Mouse (Mus musculus) erythroid progenitor cell, adult 5-6 weeks (primary cell): ENCODE results near the gene Gtpbp1. TPM values are rescaled to one million over a fixed set of nuclear protein-coding genes. Genes with fewer than 3 reads are reported as not detected.

Experiments used
- ATAC-seq: replicated peaks from 2 replicates; pipeline ENCODE4 v1.8.0; 2016; ENCODE audit warnings: moderate number of reproducible peaks, mild to moderate bottlenecking, moderate TSS enrichment, inconsistent platforms; ENCODE audit not compliant: poor library complexity, low FRiP score, severe bottlenecking
- total RNA-seq, 2 experiments: library from RNA; stranded (forward) in 1 of 2; stranded (reverse) in 1 of 2; fragments of 150-400 nt in 1 of 2; fragments of 186-747, 209-891 nt in 1 of 2; gene quantifications; 2 replicates each; pipeline versions ENCODE4 v1.2.3 to v1.2.4; 2015 to 2017; ENCODE audit warnings: low replicate concordance in 2 of 2

The Gtpbp1 gene
- total RNA-seq, 2 experiments from 2014 or later: 43.6 to 64.1 TPM

DNA sequence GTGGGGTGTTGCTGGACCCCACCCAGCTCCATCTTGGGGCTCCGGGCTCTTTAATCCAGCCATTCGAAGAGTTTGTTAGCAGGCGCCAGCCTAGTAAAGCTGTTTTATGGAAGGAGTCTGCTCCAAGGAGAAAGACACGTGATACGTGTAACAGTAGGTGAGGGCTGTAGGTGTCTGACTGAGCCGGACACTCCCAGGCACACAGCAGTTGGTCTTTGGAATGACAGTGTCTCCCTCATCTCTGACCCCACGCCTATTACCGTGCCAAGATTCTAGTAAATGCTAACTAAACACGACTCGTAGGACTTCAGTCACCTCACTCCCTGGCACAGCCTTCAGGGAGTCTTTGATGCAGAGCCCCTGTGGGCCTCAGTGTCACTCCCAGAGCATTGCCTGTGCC lies 54.7 kb downstream of the Gtpbp1 start:
- ATAC-seq: no peak

DNA sequence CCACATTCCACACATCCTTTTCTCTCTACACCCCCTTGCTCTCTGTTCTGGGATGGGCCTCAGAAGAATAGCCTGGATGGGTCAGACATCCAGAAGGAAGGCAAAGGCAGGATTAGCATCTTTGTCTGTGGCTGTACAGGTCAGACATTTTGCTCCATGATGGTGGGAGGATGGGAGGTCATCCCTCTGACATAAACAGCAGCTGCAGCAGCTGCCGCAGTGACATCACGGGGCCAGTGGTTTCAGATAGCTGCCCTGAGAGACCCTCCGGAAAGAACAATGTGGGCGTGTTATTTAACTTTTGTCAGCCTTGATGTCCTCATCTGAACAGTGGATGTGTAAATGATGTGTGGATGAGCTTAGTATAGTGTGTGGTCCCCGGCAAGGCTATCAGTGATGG lies 55.2 kb downstream of the Gtpbp1 start:
- ATAC-seq: no peak

- peak; percentile 75 for ATAC-seq
Measured at GRCm38 (mm10) chr15:79747998-79748397, 57.4 kb downstream of the Gtpbp1 start.

DNA sequence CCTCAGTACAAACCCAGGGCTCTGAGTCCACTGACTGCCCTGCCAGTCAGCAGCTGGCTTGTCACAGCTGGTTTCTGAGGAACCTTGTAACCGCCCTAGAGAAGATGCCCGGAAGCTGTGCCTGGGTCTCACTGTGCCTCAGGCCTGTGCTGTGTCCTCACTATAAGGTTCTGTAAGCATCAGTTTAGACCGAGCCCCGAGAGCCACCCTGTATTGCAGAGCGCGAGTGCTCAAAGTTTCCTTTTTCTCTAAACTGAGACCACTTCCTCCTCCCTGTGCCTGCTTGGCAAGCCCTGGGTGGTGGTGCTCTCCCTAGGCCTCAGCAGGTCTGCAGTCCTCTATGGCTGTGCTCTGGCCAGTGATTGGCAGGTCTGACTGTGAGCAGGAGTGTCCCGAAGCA lies 58.5 kb downstream of the Gtpbp1 start:
- no peak for ATAC-seq

DNA sequence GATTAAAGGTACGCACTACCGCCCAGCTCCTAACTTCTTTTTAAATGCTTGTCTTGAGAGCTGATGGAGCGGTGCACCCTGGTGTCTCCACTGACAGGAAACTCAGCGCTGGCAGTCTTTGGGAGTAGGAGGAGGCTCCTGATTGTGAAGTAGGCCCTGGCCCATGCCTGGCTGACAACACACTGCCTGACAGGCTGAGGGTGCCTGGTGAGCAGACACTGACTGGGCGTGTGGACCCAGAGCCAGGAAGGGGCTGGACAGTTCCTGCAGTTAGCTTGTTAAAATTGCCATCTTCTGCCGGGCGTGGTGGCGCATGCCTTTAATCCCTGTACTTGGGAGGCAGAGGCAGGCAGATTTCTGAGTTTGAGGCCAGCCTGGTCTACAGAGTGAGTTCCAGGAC lies 59.6 kb downstream of the Gtpbp1 start:
- ATAC-seq: no peak

GRCm38 (mm10) chr15:79751772-79752171 lies 61.1 kb downstream of the Gtpbp1 start:
- no peak for ATAC-seq

- peak; percentile 72 for ATAC-seq
Measured at GRCm38 (mm10) chr15:79752742-79753419, 62.2 kb downstream of the Gtpbp1 start.

- no peak for ATAC-seq
Measured at GRCm38 (mm10) chr15:79753420-79753752, 62.7 kb downstream of the Gtpbp1 start.

DNA sequence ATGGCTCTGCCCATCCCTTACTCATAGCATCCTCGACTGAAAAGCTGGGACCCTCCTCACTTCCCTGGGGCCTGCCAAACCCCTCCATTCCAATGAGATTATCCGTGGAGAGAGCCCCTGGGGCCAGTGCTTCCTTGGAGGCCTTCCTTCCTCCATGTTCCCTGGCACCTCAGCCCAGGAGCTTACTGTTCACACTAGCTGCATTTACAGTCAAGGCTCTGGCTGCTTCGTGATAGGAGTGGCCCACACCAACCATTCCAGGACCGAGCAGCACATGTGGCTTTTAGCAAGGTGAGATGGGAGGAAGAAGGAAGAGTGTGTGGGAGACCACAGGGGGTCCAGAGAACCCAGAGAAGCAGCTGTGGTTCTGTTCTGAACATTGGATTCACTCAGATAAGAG lies 63.2 kb downstream of the Gtpbp1 start:
- ATAC-seq: no peak

DNA sequence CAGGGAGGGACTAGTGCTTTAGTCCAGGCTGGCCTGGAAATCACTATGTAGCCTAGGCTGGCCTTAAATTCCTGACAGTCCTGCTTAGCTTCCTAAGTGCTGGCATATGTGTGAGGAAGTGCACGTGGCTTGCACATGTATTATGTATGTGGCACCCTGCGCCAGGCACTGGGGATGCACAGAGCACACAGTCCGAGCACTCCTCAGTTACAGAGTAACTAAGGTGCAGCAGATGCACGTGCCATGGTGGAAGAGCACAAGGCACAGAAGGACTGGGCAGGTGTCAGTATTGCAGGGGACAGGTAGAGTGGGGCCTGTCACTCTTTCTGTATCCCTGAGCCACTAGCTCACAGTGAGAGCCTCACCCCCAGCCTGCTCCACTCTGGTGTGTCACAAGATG lies 64.5 kb downstream of the Gtpbp1 start:
- ATAC-seq: no peak

- no peak for ATAC-seq
Measured at GRCm38 (mm10) chr15:79755977-79756625, 65.5 kb downstream of the Gtpbp1 start.

- ATAC-seq: no peak
Measured at GRCm38 (mm10) chr15:79757118-79757517, 66.5 kb downstream of the Gtpbp1 start.

DNA sequence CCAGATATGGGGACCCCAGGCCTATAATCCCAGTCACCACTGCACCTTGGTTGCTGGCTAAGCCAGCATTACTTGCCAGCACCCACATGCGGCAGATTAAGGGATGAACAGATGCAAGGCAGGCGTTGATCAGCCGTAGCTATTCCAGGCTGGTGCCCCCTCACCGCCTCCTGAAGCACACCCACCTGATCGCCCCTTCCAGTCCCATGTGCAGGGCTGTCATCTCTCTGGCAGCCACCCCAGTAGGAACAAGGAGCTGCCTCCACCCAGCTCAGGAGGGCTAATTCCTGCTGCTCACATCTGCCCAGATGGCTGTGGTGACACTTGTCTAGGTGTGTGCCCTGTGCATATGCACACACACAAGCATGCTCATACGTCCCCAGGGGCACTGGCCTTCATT lies 70.3 kb downstream of the Gtpbp1 start:
- ATAC-seq: no peak

DNA sequence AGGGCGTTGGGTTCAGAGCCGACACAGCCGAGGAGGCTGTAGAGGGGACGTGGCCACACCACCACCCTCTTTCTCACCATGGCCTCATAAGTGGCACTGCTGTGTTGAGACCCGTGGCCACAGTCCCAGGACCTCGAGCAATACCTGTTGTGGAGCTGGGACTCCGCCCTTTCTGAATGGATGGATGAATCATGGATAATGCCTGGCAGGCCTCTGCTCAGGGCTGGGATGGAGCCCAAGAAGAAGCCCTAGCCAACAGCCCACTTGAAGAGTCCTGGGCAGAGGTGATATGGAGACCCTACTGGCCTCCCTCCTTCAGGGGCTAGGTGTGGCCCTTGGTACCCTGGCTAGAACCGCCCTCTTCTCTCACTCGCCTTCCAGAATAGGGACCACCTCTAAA lies 72.4 kb downstream of the Gtpbp1 start:
- ATAC-seq: no peak

DNA sequence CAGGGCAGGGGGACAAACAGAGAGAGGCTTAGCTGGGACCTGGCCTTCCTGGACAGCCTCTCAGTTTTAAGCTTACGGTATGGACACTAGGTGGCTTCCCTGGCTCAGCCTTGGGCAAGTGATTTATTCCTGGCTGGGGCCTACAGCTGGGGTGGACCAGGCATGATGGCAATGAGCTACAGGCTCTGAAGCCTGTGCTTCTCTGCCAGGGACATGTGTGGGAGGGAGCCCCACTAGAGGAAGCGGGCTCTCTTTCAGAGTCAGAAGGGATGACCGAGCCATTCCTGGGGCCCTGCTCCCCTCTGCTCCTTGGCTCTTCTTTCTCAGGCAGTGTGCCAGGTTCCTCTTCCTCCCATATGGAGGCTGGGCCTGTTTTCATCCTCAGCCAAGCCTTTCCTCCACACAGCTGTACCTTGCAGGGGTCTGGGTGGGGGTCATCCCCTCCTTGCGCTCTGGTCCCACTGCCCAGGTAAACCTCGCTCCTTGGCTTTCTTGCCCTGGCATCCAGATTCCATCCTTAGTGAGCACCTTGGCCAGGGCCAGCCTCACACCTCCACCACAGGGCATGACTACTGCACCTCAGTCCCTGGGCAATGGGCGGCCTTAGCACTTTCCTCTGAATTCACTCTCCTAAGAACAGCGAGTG lies 73.1 kb downstream of the Gtpbp1 start:
- no peak for ATAC-seq

- ATAC-seq: no peak
Measured at GRCm38 (mm10) chr15:79764539-79765267, 74.1 kb downstream of the Gtpbp1 start.

GRCm38 (mm10) chr15:79765361-79765760 lies 74.7 kb downstream of the Gtpbp1 start:
- ATAC-seq: no peak

DNA sequence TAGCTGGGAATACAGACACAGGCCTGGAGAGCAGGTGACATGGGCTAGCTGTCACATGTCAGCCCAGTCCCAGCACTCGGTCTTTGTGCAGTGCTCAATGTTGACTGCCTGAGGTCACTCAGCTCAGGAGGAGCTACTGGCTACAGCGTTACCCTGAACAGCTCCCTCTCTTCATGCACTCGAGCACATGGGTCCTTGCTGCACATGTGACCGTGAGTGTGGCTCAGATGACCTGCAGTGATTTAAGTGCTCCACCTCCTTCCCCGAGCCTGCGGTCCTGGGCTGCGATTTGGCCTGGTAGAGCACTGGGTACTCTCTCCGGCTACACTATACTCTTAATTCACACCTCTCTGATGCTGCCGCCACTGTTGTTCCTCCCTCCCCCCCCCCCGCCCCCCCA lies 75.5 kb downstream of the Gtpbp1 start:
- no peak for ATAC-seq

- no peak for ATAC-seq
Measured at GRCm38 (mm10) chr15:79766586-79767071, 76.0 kb downstream of the Gtpbp1 start.

DNA sequence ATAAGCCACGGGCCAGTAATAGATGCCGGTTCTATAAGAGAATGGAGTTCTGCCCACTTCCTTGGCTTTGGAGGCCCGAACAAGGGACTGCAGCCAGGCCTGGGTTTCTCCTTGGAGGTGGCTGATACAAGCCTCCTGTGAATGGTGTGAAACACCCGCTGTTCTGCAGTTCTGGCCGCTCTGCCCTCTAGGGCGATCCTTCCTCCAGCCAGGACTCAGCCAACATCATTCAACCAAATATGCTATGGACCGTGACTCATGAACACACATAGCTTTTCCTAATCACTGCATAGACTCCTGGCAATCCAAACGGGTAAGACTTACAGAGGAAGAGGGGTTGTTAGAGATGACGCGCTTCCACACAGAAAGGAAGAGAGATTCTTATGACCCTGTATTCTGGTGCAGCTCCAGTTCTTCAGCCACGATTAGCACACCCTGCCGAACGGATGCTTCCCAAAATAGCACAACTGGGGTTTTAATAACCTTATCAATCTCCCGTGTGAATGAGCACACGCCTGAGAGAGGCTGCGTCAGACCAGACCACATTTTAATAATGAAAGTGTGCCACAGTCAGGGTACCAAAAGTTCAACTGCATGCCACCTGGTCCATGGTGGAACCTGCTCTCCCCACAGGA lies 76.8 kb downstream of the Gtpbp1 start:
- no peak for ATAC-seq
